Mouse (Mus musculus): ENCODE measurements around the gene Ranbp9. TPM values are rescaled to one million over a fixed set of nuclear protein-coding genes. Genes with fewer than 3 reads are reported as not detected.

Ranbp9 gene
- polyA plus RNA-seq, 1 experiment from 2014 or later = 13.6 TPM

- WGBS = 48% methylated on average over 12 of the region's 12 CpGs
- no peaks in the 10 kb centered on the region for H3K27me3 ChIP-seq (replicated peaks; ENCODE audit: control insufficient read depth, insufficient read depth, low read length)
- no peak overlapping the region for H3K27ac ChIP-seq (replicated peaks; ENCODE audit: low read depth, low read length)
Observed at GRCm38 (mm10) chr13:43486501-43487213, 5.6 kb upstream of the Ranbp9 start.

GRCm38 (mm10) chr13:43485278-43485976 is 4.3 kb upstream of the Ranbp9 start:
- Histone ChIP-seq H3K9ac (ENCODE audit: low read depth, low read length) (no peak overlapping the region), H3K4me2 (ENCODE audit: low read depth, low read length) (no peak overlapping the region), H3K4me3 (ENCODE audit: low read depth, low read length) (no peak overlapping the region), H3K4me1 (ENCODE audit: control insufficient read depth, insufficient read depth, low read length) (no peaks in the 10 kb centered on the region), H3K27ac (replicated peaks; ENCODE audit: low read depth, low read length) (no peak overlapping the region), H3K36me3 (ENCODE audit: control insufficient read depth, insufficient read depth, low read length) (no peaks in the 10 kb centered on the region), H3K9me3 (ENCODE audit: control insufficient read depth, low read length) (no peaks in the 10 kb centered on the region), H3K27me3 (replicated peaks; ENCODE audit: control insufficient read depth, insufficient read depth, low read length) (no peaks in the 10 kb centered on the region)
- WGBS = 93% methylated on average over 5 of the region's 5 CpGs
- ATAC-seq (ENCODE audit: low read depth) = no peak
- no peak for DNase-seq (ENCODE audit: low spot score)

More at GRCm38 (mm10) chr13:43486501-43487213, 5.6 kb upstream of the Ranbp9 start:
- Histone ChIP-seq H3K9ac (ENCODE audit: low read depth, low read length) (no peak overlapping the region), H3K4me1 (ENCODE audit: control insufficient read depth, insufficient read depth, low read length) (no peaks in the 10 kb centered on the region), H3K4me2 (ENCODE audit: low read depth, low read length) (no peak overlapping the region), H3K4me3 (ENCODE audit: low read depth, low read length) (no peak overlapping the region), H3K9me3 (ENCODE audit: control insufficient read depth, low read length) (no peaks in the 10 kb centered on the region), H3K36me3 (ENCODE audit: control insufficient read depth, insufficient read depth, low read length) (no peaks in the 10 kb centered on the region)
- DNase-seq (ENCODE audit: low spot score) = no peak
- no peak for ATAC-seq (ENCODE audit: low read depth)

GRCm38 (mm10) chr13:43482782-43483181 is 1.7 kb upstream of the Ranbp9 start:
- Histone ChIP-seq H3K27me3 (replicated peaks; ENCODE audit: control insufficient read depth, insufficient read depth, low read length) (no peaks in the 10 kb centered on the region), H3K9ac (ENCODE audit: low read depth, low read length) (no peak overlapping the region), H3K4me2 (ENCODE audit: low read depth, low read length) (no peak overlapping the region), H3K9me3 (ENCODE audit: control insufficient read depth, low read length) (no peaks in the 10 kb centered on the region), H3K27ac (replicated peaks; ENCODE audit: low read depth, low read length) (no peak overlapping the region), H3K4me1 (ENCODE audit: control insufficient read depth, insufficient read depth, low read length) (peaks cover 7% of the 10 kb centered on the region), H3K36me3 (ENCODE audit: control insufficient read depth, insufficient read depth, low read length) (no peaks in the 10 kb centered on the region), H3K4me3 (ENCODE audit: low read depth, low read length) (no peak overlapping the region)
- 91% methylated on average over 9 of the region's 9 CpGs for WGBS
- no peak for DNase-seq (ENCODE audit: low spot score)
- no peak for ATAC-seq (ENCODE audit: low read depth)

GRCm38 (mm10) chr13:43481859-43482245 is 770 bp upstream of the Ranbp9 start:
- Histone ChIP-seq H3K27me3 (replicated peaks; ENCODE audit: control insufficient read depth, insufficient read depth, low read length) (no peaks in the 10 kb centered on the region), H3K27ac (replicated peaks; ENCODE audit: low read depth, low read length) (peak overlapping the region; percentile 99), H3K36me3 (ENCODE audit: control insufficient read depth, insufficient read depth, low read length) (no peaks in the 10 kb centered on the region), H3K4me2 (ENCODE audit: low read depth, low read length) (peak overlapping the region; percentile 66), H3K4me1 (ENCODE audit: control insufficient read depth, insufficient read depth, low read length) (peaks cover 7% of the 10 kb centered on the region), H3K9ac (ENCODE audit: low read depth, low read length) (peak overlapping the region; percentile 99), H3K9me3 (ENCODE audit: control insufficient read depth, low read length) (no peaks in the 10 kb centered on the region), H3K4me3 (ENCODE audit: low read depth, low read length) (peak overlapping the region; percentile 96)
- WGBS = 46% methylated on average over 6 of the region's 6 CpGs
- DNase-seq (ENCODE audit: low spot score) = no peak
- ATAC-seq (ENCODE audit: low read depth) = no peak

- 0 out of 2 replicates have a peak, but pooled peaks have one; percentile 10 for ATAC-seq (ENCODE audit: low read depth)
- Histone ChIP-seq H3K4me1 (ENCODE audit: control insufficient read depth, insufficient read depth, low read length) (peaks cover 7% of the 10 kb centered on the region), H3K9me3 (ENCODE audit: control insufficient read depth, low read length) (no peaks in the 10 kb centered on the region), H3K27ac (replicated peaks; ENCODE audit: low read depth, low read length) (peak overlapping the region; percentile 99), H3K4me2 (ENCODE audit: low read depth, low read length) (peak overlapping the region; percentile 66), H3K4me3 (ENCODE audit: low read depth, low read length) (peak overlapping the region; percentile 96), H3K27me3 (replicated peaks; ENCODE audit: control insufficient read depth, insufficient read depth, low read length) (no peaks in the 10 kb centered on the region), H3K36me3 (ENCODE audit: control insufficient read depth, insufficient read depth, low read length) (no peaks in the 10 kb centered on the region), H3K9ac (ENCODE audit: low read depth, low read length) (peak overlapping the region; percentile 99)
- no CpG with 5 or more reads among the region's 67 CpGs for WGBS
- no peak for DNase-seq (ENCODE audit: low spot score)
Observed at GRCm38 (mm10) chr13:43480595-43480956, 506 bp downstream of the Ranbp9 start.

- peak overlapping the region; percentile 99 for H3K27ac ChIP-seq (replicated peaks; ENCODE audit: low read depth, low read length)
- peak overlapping the region; percentile 66 for H3K4me2 ChIP-seq (ENCODE audit: low read depth, low read length)
- H3K4me3 ChIP-seq (ENCODE audit: low read depth, low read length) = peak overlapping the region; percentile 96
- peak; percentile 24 for DNase-seq (ENCODE audit: low spot score)
- H3K27me3 ChIP-seq (replicated peaks; ENCODE audit: control insufficient read depth, insufficient read depth, low read length) = no peaks in the 10 kb centered on the region
- H3K9ac ChIP-seq (ENCODE audit: low read depth, low read length) = peak overlapping the region; percentile 99
- 1% methylated on average over 30 of the region's 36 CpGs for WGBS
- no peak for ATAC-seq (ENCODE audit: low read depth)
- H3K4me1 ChIP-seq (ENCODE audit: control insufficient read depth, insufficient read depth, low read length) = peaks cover 7% of the 10 kb centered on the region
- no peaks in the 10 kb centered on the region for H3K36me3 ChIP-seq (ENCODE audit: control insufficient read depth, insufficient read depth, low read length)
- no peaks in the 10 kb centered on the region for H3K9me3 ChIP-seq (ENCODE audit: control insufficient read depth, low read length)
Observed at GRCm38 (mm10) chr13:43479767-43480571, 1.1 kb downstream of the Ranbp9 start.

- H3K9ac ChIP-seq (ENCODE audit: low read depth, low read length) = peak overlapping the region; percentile 99
- H3K4me2 ChIP-seq (ENCODE audit: low read depth, low read length) = peak overlapping the region; percentile 66
- H3K9me3 ChIP-seq (ENCODE audit: control insufficient read depth, low read length) = no peaks in the 10 kb centered on the region
- peak overlapping the region; percentile 99 for H3K27ac ChIP-seq (replicated peaks; ENCODE audit: low read depth, low read length)
- WGBS = 9% methylated on average over 6 of the region's 6 CpGs
- peak overlapping the region; percentile 96 for H3K4me3 ChIP-seq (ENCODE audit: low read depth, low read length)
- DNase-seq (ENCODE audit: low spot score) (peak; percentile 30), ATAC-seq (ENCODE audit: low read depth) (no peak)
- peaks cover 7% of the 10 kb centered on the region for H3K4me1 ChIP-seq (ENCODE audit: control insufficient read depth, insufficient read depth, low read length)
- no peaks in the 10 kb centered on the region for H3K36me3 ChIP-seq (ENCODE audit: control insufficient read depth, insufficient read depth, low read length)
- H3K27me3 ChIP-seq (replicated peaks; ENCODE audit: control insufficient read depth, insufficient read depth, low read length) = no peaks in the 10 kb centered on the region
Observed at GRCm38 (mm10) chr13:43479024-43479705, 1.9 kb downstream of the Ranbp9 start.

- peaks cover 11% of the 10 kb centered on the region for H3K4me1 ChIP-seq (ENCODE audit: control insufficient read depth, insufficient read depth, low read length)
- peak overlapping the region; percentile 96 for H3K4me3 ChIP-seq (ENCODE audit: low read depth, low read length)
- WGBS = 18% methylated on average over 8 of the region's 8 CpGs
- H3K9ac ChIP-seq (ENCODE audit: low read depth, low read length) = peak overlapping the region; percentile 99
- peak overlapping the region; percentile 99; the same call in 1 of the 2 replicates for H3K27ac ChIP-seq (replicated peaks; ENCODE audit: low read depth, low read length)
- H3K27me3 ChIP-seq (replicated peaks; ENCODE audit: control insufficient read depth, insufficient read depth, low read length) = no peaks in the 10 kb centered on the region
- no peaks in the 10 kb centered on the region for H3K36me3 ChIP-seq (ENCODE audit: control insufficient read depth, insufficient read depth, low read length)
- DNase-seq (ENCODE audit: low spot score) (peak; percentile 34), ATAC-seq (ENCODE audit: low read depth) (no peak)
- no peaks in the 10 kb centered on the region for H3K9me3 ChIP-seq (ENCODE audit: control insufficient read depth, low read length)
- peak overlapping the region; percentile 66 for H3K4me2 ChIP-seq (ENCODE audit: low read depth, low read length)
Observed at GRCm38 (mm10) chr13:43478586-43478985, 2.5 kb downstream of the Ranbp9 start.

Measured in embryonic facial prominence, embryonic 14.5 days (tissue).